Mouse (Mus musculus): ENCODE data around the gene Shld2.

- TF ChIP-seq CTCF (IDR thresholded peaks at IDR 0.05; ENCODE audit: low read depth) (no peak), EP300 (IDR thresholded peaks at IDR 0.05; ENCODE audit: low read depth) (no peak)
Observed at GRCm38 (mm10) chr14:34268046-34268445, 42.2 kb downstream of the Shld2 start.
